Mouse (Mus musculus) stomach, postnatal 0 days (tissue): ENCODE data around the gene Dynlt1a. TPM values are rescaled to one million over a fixed set of nuclear protein-coding genes. Genes with fewer than 3 reads are reported as not detected.
"Not testable (repeated sequence)": the region's sequence is repeated elsewhere in the genome, so short reads cannot be mapped to it uniquely, and the experiment has no call there.

Experiments
- ATAC-seq: fragments of 200-750 bp; cut with Nextera tagmentation; 2 replicates; pipeline ENCODE4 v1.8.0; 2017; ENCODE audit not compliant: low FRiP score, low TSS enrichment
- DNase-seq: peaks from one replicate; pipeline ENCODE4 v3.0.0-alpha.2; 2016; ENCODE audit warnings: low spot score
- H3K27ac ChIP-seq: fragments of 300-500 bp; sonication (generic); replicated peaks from 2 replicates; pipeline ENCODE4 v1.5.1; 2014; ENCODE audit warnings: mild to moderate bottlenecking, control low read depth
- H3K27me3 ChIP-seq: fragments of 300-500 bp; sonication (generic); 2 replicates; pipeline ENCODE4 v1.6.1; 2014; ENCODE audit warnings: low read length; ENCODE audit not compliant: control insufficient read depth, insufficient read depth
- H3K36me3 ChIP-seq: fragments of 300-500 bp; sonication (generic); 2 replicates; pipeline ENCODE4 v1.6.1; 2014; ENCODE audit warnings: low read length, mixed read lengths; ENCODE audit not compliant: control insufficient read depth, insufficient read depth
- H3K4me1 ChIP-seq: fragments of 300-500 bp; sonication (generic); replicated peaks from 2 replicates; pipeline ENCODE4 v1.6.1; 2014; ENCODE audit warnings: antibody characterized with exemption; ENCODE audit not compliant: control insufficient read depth, insufficient read depth
- H3K4me2 ChIP-seq: fragments of 300-500 bp; sonication (generic); replicated peaks from 2 replicates; pipeline ENCODE4 v1.6.1; 2014; ENCODE audit warnings: low read depth, mild to moderate bottlenecking, control low read depth, moderate library complexity
- H3K4me3 ChIP-seq: fragments of 300-500 bp; sonication (generic); 2 replicates; pipeline ENCODE4 v1.5.1; 2014; ENCODE audit warnings: low read depth, low read length, control low read depth
- H3K9ac ChIP-seq: fragments of 300-500 bp; sonication (generic); 2 replicates; pipeline ENCODE4 v1.6.1; 2014; ENCODE audit warnings: mild to moderate bottlenecking, low read length, control low read depth, mixed read lengths
- H3K9me3 ChIP-seq: fragments of 300-500 bp; sonication (generic); 2 replicates; pipeline ENCODE4 v1.6.1; 2016; ENCODE audit warnings: low read length; ENCODE audit not compliant: control insufficient read depth
- WGBS: fragments of 180-500 bp; shearing (Covaris S2); extraction: QIAGEN DNeasy Blood & Tissue Kit; methylation state at CpG from one replicate; pipeline ENCODE4 v1.1.7; 2014; 5-methylcytosine and 5-hydroxymethylcytosine counted together
- polyA plus RNA-seq: library from polyadenylated mRNA; unstranded; fragments of >200 nt; fragmentation: Nextera tagmentation; extraction: Ambion mirVana; gene quantifications from 2 replicates; pipeline ENCODE4 v1.2.1, GENCODE M21; 2015

The Dynlt1a gene
- polyA plus RNA-seq, 1 experiment from 2014 or later: 6.3 TPM

- H3K27ac ChIP-seq, H3K36me3 ChIP-seq, H3K9me3 ChIP-seq, H3K27me3 ChIP-seq, H3K9ac ChIP-seq, H3K4me1 ChIP-seq: not testable (repeated sequence)
- DNase-seq: peak; percentile 26
- WGBS: 3% methylated on average over 35 of the region's 38 CpGs
- peak overlapping the region; percentile 28; the same call in 1 of the 2 replicates for H3K4me3 ChIP-seq
- ATAC-seq: peak; percentile 16
- peak overlapping the region; percentile 46 for H3K4me2 ChIP-seq
Observed at GRCm38 (mm10) chr17:6316379-6317126, 747 bp downstream of the Dynlt1a start.

DNA sequence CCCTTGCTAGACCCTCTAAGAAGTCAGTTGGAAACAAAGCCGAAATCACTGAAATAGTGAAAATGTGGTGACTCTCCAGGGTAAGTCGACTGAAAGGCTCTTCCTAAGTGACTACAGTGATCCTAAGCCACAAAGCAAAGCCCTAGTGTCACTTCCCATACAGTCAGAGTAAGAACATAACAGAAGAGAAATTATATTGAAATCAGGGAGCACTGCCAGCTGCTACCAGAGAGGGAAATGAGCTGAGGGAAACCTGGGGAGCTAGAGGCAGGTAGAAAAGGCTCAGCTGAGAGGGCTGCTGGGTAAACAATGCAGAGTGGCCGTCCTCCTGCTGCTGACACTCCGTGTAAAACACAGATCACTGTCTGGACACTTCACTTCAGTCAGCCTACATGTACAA, 1.6 kb downstream of the Dynlt1a start:
- not testable (repeated sequence) for H3K4me2 ChIP-seq, H3K27ac ChIP-seq, H3K27me3 ChIP-seq, H3K9me3 ChIP-seq, DNase-seq, H3K36me3 ChIP-seq, H3K4me1 ChIP-seq, H3K4me3 ChIP-seq, H3K9ac ChIP-seq, ATAC-seq
- 20% methylated on average over 3 of the region's 4 CpGs for WGBS

- not testable (repeated sequence) for H3K27me3 ChIP-seq, H3K27ac ChIP-seq, ATAC-seq, H3K4me2 ChIP-seq, H3K9me3 ChIP-seq, H3K4me3 ChIP-seq, H3K4me1 ChIP-seq, DNase-seq, H3K36me3 ChIP-seq, H3K9ac ChIP-seq
- WGBS: 71% methylated on average over 2 of the region's 3 CpGs
Observed at GRCm38 (mm10) chr17:6314493-6314892, 2.8 kb downstream of the Dynlt1a start.

DNA sequence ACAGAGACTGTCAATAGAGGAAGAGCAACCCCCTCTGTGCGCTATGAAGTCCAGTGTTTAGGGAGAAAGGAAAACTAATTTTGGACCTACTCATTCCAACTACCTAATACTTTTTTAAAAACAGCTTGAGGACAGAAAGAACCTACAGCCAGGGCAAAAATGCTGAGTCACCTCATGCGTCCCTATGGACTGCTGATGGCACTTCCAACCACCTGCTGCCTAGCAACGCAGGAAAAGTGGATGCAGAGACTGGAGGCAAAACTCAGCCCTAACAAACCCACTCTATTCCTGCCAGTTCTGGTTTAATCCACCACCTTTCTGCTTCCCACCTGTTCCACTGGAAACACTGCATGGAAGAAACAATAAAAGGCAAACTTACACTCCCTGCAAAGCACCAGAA, 4.5 kb downstream of the Dynlt1a start:
- H3K27ac ChIP-seq, H3K4me3 ChIP-seq, H3K27me3 ChIP-seq, H3K9ac ChIP-seq, H3K4me2 ChIP-seq, H3K4me1 ChIP-seq, H3K36me3 ChIP-seq, H3K9me3 ChIP-seq, ATAC-seq, DNase-seq: not testable (repeated sequence)
- 79% methylated on average over 3 of the region's 3 CpGs for WGBS

GRCm38 (mm10) chr17:6311716-6312115, 5.6 kb downstream of the Dynlt1a start:
- H3K27ac ChIP-seq, H3K4me3 ChIP-seq, ATAC-seq, H3K4me1 ChIP-seq, H3K27me3 ChIP-seq, H3K9me3 ChIP-seq, DNase-seq, H3K4me2 ChIP-seq, H3K36me3 ChIP-seq, H3K9ac ChIP-seq: not testable (repeated sequence)
- 90% methylated on average over 7 of the region's 7 CpGs for WGBS

- WGBS: 87% methylated on average over 9 of the region's 13 CpGs
Observed at GRCm38 (mm10) chr17:6306503-6306902, 10.8 kb downstream of the Dynlt1a start.

GRCm38 (mm10) chr17:6305656-6306270, 11.5 kb downstream of the Dynlt1a start:
- H3K27ac ChIP-seq, H3K36me3 ChIP-seq, H3K4me3 ChIP-seq, ATAC-seq, H3K4me2 ChIP-seq, H3K4me1 ChIP-seq, H3K27me3 ChIP-seq, DNase-seq, H3K9me3 ChIP-seq, H3K9ac ChIP-seq: not testable (repeated sequence)
- WGBS: 94% methylated on average over 11 of the region's 12 CpGs

More at GRCm38 (mm10) chr17:6306503-6306902, 10.8 kb downstream of the Dynlt1a start:
- not testable (repeated sequence) for H3K4me1 ChIP-seq, H3K4me3 ChIP-seq, H3K27me3 ChIP-seq, H3K36me3 ChIP-seq, H3K9me3 ChIP-seq, H3K4me2 ChIP-seq, ATAC-seq, H3K9ac ChIP-seq, DNase-seq, H3K27ac ChIP-seq

DNA sequence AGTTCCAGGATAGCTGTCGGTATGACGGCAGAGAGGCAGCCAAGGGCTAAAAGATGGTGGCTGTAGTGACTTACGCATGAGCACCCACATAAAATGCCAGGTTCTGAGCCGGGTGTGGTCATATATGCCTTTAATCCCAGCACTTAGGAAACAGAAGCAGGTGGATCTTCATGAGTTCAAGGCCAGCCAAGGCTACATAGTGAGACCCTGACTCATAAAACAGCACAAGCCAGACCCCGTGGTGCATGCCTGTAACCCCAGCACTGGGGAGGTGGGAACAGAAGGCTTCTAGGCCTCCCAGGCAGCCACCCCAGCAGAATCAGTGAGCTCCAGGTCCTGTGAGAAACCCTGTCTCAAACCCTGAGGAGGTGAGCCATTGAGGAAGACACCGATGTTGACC, 12.4 kb downstream of the Dynlt1a start:
- H3K9ac ChIP-seq, H3K36me3 ChIP-seq, DNase-seq, H3K4me2 ChIP-seq, H3K27ac ChIP-seq, H3K27me3 ChIP-seq, ATAC-seq, H3K4me3 ChIP-seq, H3K9me3 ChIP-seq, H3K4me1 ChIP-seq: not testable (repeated sequence)
- 92% methylated on average over 5 of the region's 6 CpGs for WGBS

DNA sequence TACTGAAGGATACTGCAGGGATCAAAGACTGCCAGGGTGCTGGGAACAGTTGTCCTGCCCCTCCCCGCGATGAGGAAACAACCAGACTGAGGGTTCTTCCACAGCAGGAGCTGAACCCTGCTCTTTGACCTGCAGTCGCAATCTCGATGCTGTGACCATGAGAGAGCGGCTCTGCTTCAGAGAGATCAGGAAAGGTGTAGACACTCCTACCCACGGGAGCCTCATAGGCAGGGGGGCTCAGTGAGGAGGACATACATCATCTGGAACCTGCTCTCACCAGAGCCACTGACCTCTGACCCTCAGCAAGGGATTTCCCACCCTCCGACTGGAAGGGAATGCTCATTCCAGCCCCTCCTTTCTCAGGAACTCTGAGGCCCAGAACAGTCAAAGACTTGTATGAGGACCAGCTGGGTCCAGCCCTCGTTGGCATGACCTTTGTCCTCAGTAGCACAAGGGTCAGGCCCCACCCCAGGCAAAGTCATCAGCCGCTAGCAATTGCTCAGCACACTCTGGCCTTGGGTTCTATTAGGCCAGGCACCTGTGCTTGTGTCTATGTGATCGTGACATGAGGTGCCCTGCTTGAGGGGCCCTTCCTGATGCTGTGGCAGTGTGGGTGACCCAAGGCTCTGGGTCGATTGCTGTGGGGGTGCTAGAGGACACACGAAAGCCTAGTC, 17.0 kb downstream of the Dynlt1a start:
- not testable (repeated sequence) for H3K4me1 ChIP-seq, H3K9ac ChIP-seq, H3K27me3 ChIP-seq, H3K27ac ChIP-seq, DNase-seq, H3K36me3 ChIP-seq, H3K4me2 ChIP-seq, H3K9me3 ChIP-seq, H3K4me3 ChIP-seq
- WGBS: 70% methylated on average over 3 of the region's 12 CpGs
- ATAC-seq: peak; percentile 50
